Mouse (Mus musculus): ENCODE results near the gene Trnp1.

DNA sequence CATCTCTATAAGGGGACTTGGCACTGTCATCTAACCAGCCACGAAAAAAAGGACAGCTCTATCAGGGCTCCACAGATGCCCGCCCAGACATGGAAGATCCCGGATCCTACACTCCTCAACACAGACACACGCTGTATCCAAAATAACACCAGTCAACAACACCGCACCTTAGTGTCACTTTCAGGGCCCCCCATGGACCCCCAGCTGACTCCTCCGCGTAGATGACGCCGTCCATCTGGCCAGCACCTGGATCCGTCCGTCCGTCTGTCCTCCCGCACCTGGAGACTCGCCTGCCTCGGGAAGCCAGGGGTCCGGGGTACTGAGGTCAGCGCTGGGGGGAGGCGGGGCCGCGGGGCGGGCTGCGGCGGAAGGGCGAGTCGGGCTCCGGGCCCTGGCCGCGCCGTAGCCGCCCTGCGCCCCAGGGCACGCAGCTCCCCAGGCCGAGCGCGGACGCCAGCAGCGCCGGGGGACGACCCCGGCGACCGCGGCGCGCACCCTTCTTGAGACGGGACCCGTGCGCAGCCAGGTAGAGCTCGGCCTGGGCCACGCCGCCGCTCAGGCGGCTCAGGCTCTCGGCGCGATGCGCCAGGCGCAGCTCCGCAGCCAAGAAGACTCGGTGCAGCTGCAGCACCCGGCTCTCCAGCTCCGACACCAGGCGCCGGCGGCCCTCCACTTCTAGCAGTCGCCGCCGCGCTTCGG is 740 bp downstream of the Trnp1 start:
- no peak for TF ChIP-seq TAL1 (IDR thresholded peaks at IDR 0.05; ENCODE audit: low read length)
- no peak for TF ChIP-seq GATA1 (IDR thresholded peaks at IDR 0.05; ENCODE audit: low read length)
